Mouse (Mus musculus) erythroblast, embryonic 14.5 days (primary cell): ENCODE data around the gene Wnt10a.

Source experiments
- GATA1 ChIP-seq: IDR thresholded peaks from 2 replicates; pipeline ENCODE4 v1.6.1; 2012; ENCODE audit warnings: low read length, inconsistent platforms, mixed read lengths
- TAL1 ChIP-seq: IDR thresholded peaks from 3 replicates; pipeline ENCODE4 v1.6.1; 2012; ENCODE audit warnings: low read length, inconsistent platforms, mixed read lengths

- TF ChIP-seq TAL1 (no peak), GATA1 (no peak)
Observed at GRCm38 (mm10) chr1:74788603-74789176, 2.6 kb upstream of the Wnt10a start.
